Mouse (Mus musculus) induced T-regulatory cell, adult 2 months (primary cell): ENCODE measurements around the gene Borcs8.

Source experiments
- DNase-seq: peaks from one replicate; pipeline ENCODE4 v3.0.0-alpha.2; 2012; ENCODE audit warnings: low read depth

Gene Borcs8

DNA sequence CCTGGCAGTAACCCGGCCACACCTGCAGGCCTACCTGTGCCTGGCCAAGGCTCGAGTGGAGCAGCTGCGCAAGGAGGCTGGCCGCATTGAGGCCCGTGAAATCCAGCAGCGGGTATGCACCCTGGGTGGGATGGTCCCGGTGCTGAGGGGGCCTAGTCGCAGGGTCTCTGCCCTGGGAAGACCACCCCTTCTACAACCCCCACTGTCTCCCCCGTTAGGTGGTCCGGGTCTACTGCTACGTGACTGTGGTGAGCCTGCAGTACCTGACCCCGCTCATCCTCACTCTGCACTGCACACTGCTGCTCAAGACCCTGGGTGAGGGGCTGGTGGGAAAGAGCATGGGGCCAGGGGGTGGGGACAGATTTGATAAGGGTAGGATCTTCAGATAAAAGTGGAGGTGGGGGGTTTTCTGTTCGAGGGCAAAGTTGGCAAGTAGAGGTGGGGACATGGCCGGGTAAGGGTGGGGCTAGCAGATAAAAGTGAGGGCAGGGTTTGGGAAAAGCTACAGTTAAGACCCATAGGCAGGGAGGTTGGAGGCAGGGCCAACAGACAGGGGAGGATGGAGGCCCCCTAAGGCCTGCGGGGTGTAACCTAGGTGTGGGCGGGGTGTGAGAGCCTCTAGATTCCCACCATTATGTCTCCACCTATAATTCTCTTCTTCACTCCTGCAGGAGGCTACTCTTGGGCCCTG, 42.1 kb downstream of the Borcs8 start:
- no peak for DNase-seq

DNA sequence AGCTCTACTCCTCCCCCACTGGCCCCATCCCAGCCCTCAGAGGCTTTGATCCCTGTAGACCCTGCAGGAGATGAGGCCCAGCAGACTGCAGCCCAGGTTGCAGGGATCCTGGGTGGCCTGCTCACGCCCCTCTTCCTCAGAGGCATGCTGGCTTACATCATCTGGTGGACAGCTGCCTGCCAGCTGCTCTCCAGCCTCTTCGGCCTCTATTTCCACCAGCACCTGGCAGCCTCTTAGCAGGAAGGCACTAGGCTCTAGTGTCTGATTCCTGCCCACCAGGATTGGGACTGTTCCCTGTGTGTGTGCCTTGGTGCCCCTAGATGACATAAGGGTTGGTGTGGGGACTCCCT, 42.6 kb downstream of the Borcs8 start:
- DNase-seq: no peak

DNA sequence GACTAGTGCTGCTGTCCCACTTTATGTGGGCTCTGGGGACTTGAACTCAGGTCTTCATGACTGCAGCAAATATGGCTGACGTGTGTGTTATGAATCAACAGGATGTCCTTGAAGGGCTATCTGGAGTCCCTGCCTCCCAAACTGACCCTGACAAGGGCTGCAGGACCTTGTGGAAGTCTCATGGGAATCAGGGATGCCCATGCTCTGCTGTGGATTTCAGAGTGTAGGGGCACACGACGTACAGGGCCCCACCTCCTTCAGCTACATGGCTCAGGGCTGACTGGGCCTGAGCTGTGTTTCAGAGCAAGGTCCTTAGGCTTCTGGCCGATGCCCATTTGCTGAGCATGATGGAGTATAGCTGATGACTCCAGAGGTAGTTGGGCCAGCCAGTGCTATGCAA, 43.9 kb downstream of the Borcs8 start:
- DNase-seq: no peak

DNA sequence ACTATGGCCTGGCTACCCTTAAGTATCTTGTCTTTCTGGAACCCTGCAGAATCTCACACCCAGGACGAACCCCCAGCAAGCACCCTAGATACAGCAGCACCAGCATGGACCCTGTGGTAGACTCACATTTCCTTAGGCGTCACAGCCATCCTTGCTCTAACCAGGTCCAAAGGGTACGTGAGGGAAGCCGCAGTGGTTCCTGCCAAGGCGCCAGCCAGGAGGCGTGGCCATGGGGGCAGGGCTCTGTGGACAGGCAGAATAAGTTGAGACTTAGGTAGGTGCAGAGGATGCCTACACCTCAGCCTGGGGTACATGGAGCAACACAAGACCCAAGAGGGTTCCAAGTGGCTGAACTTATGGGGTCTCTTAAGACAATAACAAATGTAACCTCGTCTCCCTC, 49.4 kb downstream of the Borcs8 start:
- no peak for DNase-seq

- no peak for DNase-seq
Measured at GRCm38 (mm10) chr8:70193238-70193637, 53.9 kb downstream of the Borcs8 start.

DNA sequence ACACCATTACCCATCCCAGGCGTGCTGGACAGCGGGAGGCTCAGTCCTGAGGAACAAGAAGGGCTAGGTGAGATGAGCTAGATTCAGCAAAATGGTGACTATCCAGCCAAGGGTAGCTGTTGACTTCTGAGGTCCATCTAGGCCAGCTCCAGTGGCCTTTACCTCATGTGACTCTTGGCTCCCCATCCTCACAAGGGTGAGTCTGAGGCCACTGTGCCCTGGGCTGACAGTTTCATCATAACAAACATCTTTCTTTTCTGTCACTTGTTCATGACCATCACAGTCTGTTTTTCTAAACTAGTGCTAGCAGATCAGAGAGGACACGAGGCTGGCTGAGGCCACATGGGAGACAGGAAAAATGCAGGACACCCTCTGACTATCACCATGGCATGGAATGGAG, 54.9 kb downstream of the Borcs8 start:
- DNase-seq: no peak

- DNase-seq: peak; percentile 19
Measured at GRCm38 (mm10) chr8:70195762-70196161, 56.5 kb downstream of the Borcs8 start.
